ENCODE assay signal across 30 mouse cellular contexts in the genomic region with DNA sequence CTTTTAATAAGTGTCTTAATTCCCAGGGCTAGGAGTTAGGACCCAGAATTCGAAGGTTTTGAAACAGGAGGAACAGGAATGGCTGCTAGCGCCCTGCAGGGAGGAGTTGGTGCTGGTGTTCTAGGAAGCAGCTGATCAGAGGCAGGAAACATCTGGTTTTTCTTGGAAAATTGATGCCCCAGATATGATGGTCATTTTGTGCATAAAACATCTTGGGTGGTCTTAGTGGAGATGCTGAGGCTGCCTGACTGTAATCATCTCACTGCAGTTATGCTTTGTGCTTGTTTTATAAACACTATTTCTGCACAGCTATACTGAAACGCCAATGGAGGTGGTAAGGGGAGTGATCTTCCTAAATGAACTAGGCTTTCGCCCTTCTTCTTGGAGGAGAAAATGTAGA. TPM values are rescaled to one million over a fixed set of nuclear protein-coding genes. Genes with fewer than 3 reads are reported as not detected.
A peak's percentile ranks its signal among the peaks of the same experiment; 100 is the strongest.
DNase-seq lines count a peak whose midpoint lies in the region; ATAC-seq and TF ChIP-seq lines count a peak whose summit lies in the region.
"Had no signal": no experiment of that assay in that cellular context is flagged by ENCODE, and none has a peak within 500 bp of the region (broad histone marks: within the 10 kb centered on the region; RNA-seq: fewer than 3 reads in every experiment).

No protein-coding gene starts in this region.

- H3K9ac ChIP-seq in intestine, embryonic 14.5 days (ENCODE audit: low read length) = no peak overlapping the region
- no peak overlapping the region for H3K9ac ChIP-seq in intestine, postnatal 0 days (ENCODE audit: low read depth, low read length)
- H3K9ac ChIP-seq in lung, embryonic 16.5 days (ENCODE audit: low read length) = no peak overlapping the region
- no peak overlapping the region for H3K9ac ChIP-seq in stomach, embryonic 16.5 days (ENCODE audit: low read length)
- H3K9ac ChIP-seq in midbrain, embryonic 15.5 days = no peak overlapping the region
- H3K9ac ChIP-seq: embryonic facial prominence, embryonic 13.5 days; forebrain, embryonic 12.5 days; hindbrain, embryonic 14.5 days; limb, embryonic 13.5 days; liver, embryonic 12.5 days had no signal

- no peaks in the 10 kb centered on the region for H3K9me3 ChIP-seq in intestine, embryonic 14.5 days (ENCODE audit: control insufficient read depth, low read length)
- H3K9me3 ChIP-seq in intestine, postnatal 0 days (ENCODE audit: control insufficient read depth) = no peaks in the 10 kb centered on the region
- no peaks in the 10 kb centered on the region for H3K9me3 ChIP-seq in lung, embryonic 16.5 days (ENCODE audit: control insufficient read depth, low read length)
- no peaks in the 10 kb centered on the region for H3K9me3 ChIP-seq in limb, embryonic 10.5 days (replicated peaks)
- H3K9me3 ChIP-seq in stomach, embryonic 16.5 days (replicated peaks; ENCODE audit: control insufficient read depth, low read length) = no peaks in the 10 kb centered on the region
- no peaks in the 10 kb centered on the region for H3K9me3 ChIP-seq in midbrain, embryonic 15.5 days
- H3K9me3 ChIP-seq: embryonic facial prominence, embryonic 13.5 days; forebrain, embryonic 12.5 days; heart, embryonic 10.5 days; limb, embryonic 13.5 days; liver, embryonic 12.5 days; midbrain, embryonic 10.5 days had no signal

- no peaks in the 10 kb centered on the region; the same call in 1 of the 2 replicates for H3K36me3 ChIP-seq in intestine, embryonic 14.5 days (ENCODE audit: control insufficient read depth, insufficient read depth, low read length)
- H3K36me3 ChIP-seq in intestine, postnatal 0 days (ENCODE audit: control insufficient read depth, insufficient read depth) = no peaks in the 10 kb centered on the region
- H3K36me3 ChIP-seq in lung, embryonic 16.5 days (ENCODE audit: control insufficient read depth, insufficient read depth, low read length) = no peaks in the 10 kb centered on the region
- H3K36me3 ChIP-seq in limb, embryonic 10.5 days = 0 out of 2 replicates have a peak, but pooled peaks cover 3% of the 10 kb centered on the region
- no peaks in the 10 kb centered on the region for H3K36me3 ChIP-seq in stomach, embryonic 16.5 days (ENCODE audit: control insufficient read depth, insufficient read depth, low read length)
- H3K36me3 ChIP-seq in midbrain, embryonic 15.5 days (replicated peaks) = no peaks in the 10 kb centered on the region
- H3K36me3 ChIP-seq: embryonic facial prominence, embryonic 13.5 days; forebrain, embryonic 12.5 days; liver, embryonic 12.5 days; midbrain, embryonic 10.5 days had no signal

- peaks cover 11% of the 10 kb centered on the region; the same call in 1 of the 2 replicates for H3K4me1 ChIP-seq in intestine, embryonic 14.5 days (replicated peaks; ENCODE audit: control insufficient read depth, insufficient read depth, low read length)
- no peaks in the 10 kb centered on the region for H3K4me1 ChIP-seq in intestine, postnatal 0 days (replicated peaks; ENCODE audit: control insufficient read depth, insufficient read depth, low read length)
- H3K4me1 ChIP-seq in lung, embryonic 16.5 days (replicated peaks; ENCODE audit: control insufficient read depth, insufficient read depth, low read length) = peaks cover 6% of the 10 kb centered on the region; the same call in 1 of the 2 replicates
- peaks cover 25% of the 10 kb centered on the region for H3K4me1 ChIP-seq in limb, embryonic 10.5 days
- peaks cover 12% of the 10 kb centered on the region; the same call in 1 of the 2 replicates for H3K4me1 ChIP-seq in stomach, embryonic 16.5 days (ENCODE audit: control insufficient read depth, insufficient read depth, low read length)
- H3K4me1 ChIP-seq in midbrain, embryonic 15.5 days = peaks cover 6% of the 10 kb centered on the region; the same call in 1 of the 2 replicates
- H3K4me1 ChIP-seq: embryonic facial prominence, embryonic 13.5 days; forebrain, embryonic 12.5 days; heart, embryonic 10.5 days; liver, embryonic 12.5 days; midbrain, embryonic 10.5 days had no signal

- ATAC-seq in intestine, embryonic 14.5 days (replicated peaks; ENCODE audit: low FRiP score, low TSS enrichment, low read depth) = no peak
- no peak for ATAC-seq in intestine, postnatal 0 days
- ATAC-seq in lung, embryonic 16.5 days (ENCODE audit: low read depth) = peak; percentile 77
- ATAC-seq in stomach, embryonic 16.5 days (ENCODE audit: insufficient read depth, low FRiP score) = no peak
- ATAC-seq in midbrain, embryonic 15.5 days (replicated peaks) = no peak
- ATAC-seq: intestine, embryonic 16.5 days; liver, embryonic 12.5 days had no signal

- no peak for DNase-seq in intestine, embryonic 14.5 days (ENCODE audit: low spot score)
- no peak for DNase-seq in lung, postnatal 14 days
- DNase-seq in limb, embryonic 10.5 days (ENCODE audit: low spot score) = peak; percentile 35
- DNase-seq: adrenal gland, postnatal 25 days; cerebellum, adult 9-10 months; gastrocnemius, adult 2 months; heart, postnatal 4 days; kidney, postnatal 25 days; layer of hippocampus, postnatal 36 days; thymus, adult 2 months had no signal

- H3K4me3 ChIP-seq in intestine, embryonic 14.5 days (ENCODE audit: low read depth, low read length) = no peak overlapping the region
- no peak overlapping the region for H3K4me3 ChIP-seq in intestine, postnatal 0 days (ENCODE audit: low read depth, low read length)
- H3K4me3 ChIP-seq in lung, embryonic 16.5 days (ENCODE audit: low read length) = no peak overlapping the region
- no peak overlapping the region for H3K4me3 ChIP-seq in limb, embryonic 10.5 days
- no peak overlapping the region for H3K4me3 ChIP-seq in stomach, embryonic 16.5 days (replicated peaks; ENCODE audit: low read length)
- H3K4me3 ChIP-seq in midbrain, embryonic 15.5 days = no peak overlapping the region
- H3K4me3 ChIP-seq: embryonic facial prominence, embryonic 13.5 days; erythroblast, embryonic 14.5 days; forebrain, embryonic 12.5 days; gastrocnemius, adult 2 months; heart, embryonic 10.5 days; layer of hippocampus, adult 2 months; limb, embryonic 13.5 days; liver, embryonic 12.5 days; midbrain, embryonic 10.5 days had no signal

- no peak for TF ChIP-seq CTCF in intestine, postnatal 0 days (IDR thresholded peaks at IDR 0.05; ENCODE audit: low read depth)

- no peaks in the 10 kb centered on the region for H3K27me3 ChIP-seq in intestine, embryonic 14.5 days (replicated peaks; ENCODE audit: control insufficient read depth, insufficient read depth, low read length)
- no peaks in the 10 kb centered on the region for H3K27me3 ChIP-seq in intestine, postnatal 0 days (replicated peaks; ENCODE audit: control insufficient read depth, insufficient read depth, low read length)
- H3K27me3 ChIP-seq in lung, embryonic 16.5 days (ENCODE audit: control insufficient read depth, insufficient read depth, low read depth, low read length) = no peaks in the 10 kb centered on the region
- no peaks in the 10 kb centered on the region for H3K27me3 ChIP-seq in limb, embryonic 10.5 days (ENCODE audit: low read depth, poor library complexity, severe bottlenecking)
- no peaks in the 10 kb centered on the region for H3K27me3 ChIP-seq in stomach, embryonic 16.5 days (ENCODE audit: control insufficient read depth, insufficient read depth, low read length)
- H3K27me3 ChIP-seq in midbrain, embryonic 15.5 days (replicated peaks) = no peaks in the 10 kb centered on the region
- H3K27me3 ChIP-seq: embryonic facial prominence, embryonic 13.5 days; forebrain, embryonic 12.5 days; limb, embryonic 13.5 days; liver, embryonic 12.5 days had no signal

- H3K27ac ChIP-seq in intestine, embryonic 14.5 days (ENCODE audit: low read depth) = peak overlapping the region; percentile 54; the same call in 1 of the 2 replicates
- H3K27ac ChIP-seq in intestine, postnatal 0 days (ENCODE audit: low read depth, low read length) = no peak overlapping the region
- no peak overlapping the region for H3K27ac ChIP-seq in lung, embryonic 16.5 days (ENCODE audit: low read length)
- H3K27ac ChIP-seq in limb, embryonic 10.5 days = no peak overlapping the region
- H3K27ac ChIP-seq in stomach, embryonic 16.5 days (ENCODE audit: low read length) = peak overlapping the region; percentile 34
- no peak overlapping the region for H3K27ac ChIP-seq in midbrain, embryonic 15.5 days
- H3K27ac ChIP-seq: embryonic facial prominence, embryonic 13.5 days; forebrain, embryonic 12.5 days; gastrocnemius, adult 2 months; heart, embryonic 10.5 days; hindbrain, embryonic 14.5 days; layer of hippocampus, adult 2 months; limb, embryonic 13.5 days; liver, embryonic 12.5 days; macrophage; midbrain, embryonic 10.5 days had no signal

- H3K4me2 ChIP-seq in intestine, embryonic 14.5 days (ENCODE audit: low read length) = no peak overlapping the region
- no peak overlapping the region for H3K4me2 ChIP-seq in intestine, postnatal 0 days (replicated peaks; ENCODE audit: low read depth)
- H3K4me2 ChIP-seq in lung, embryonic 16.5 days (ENCODE audit: low read depth, low read length) = no peak overlapping the region
- no peak overlapping the region for H3K4me2 ChIP-seq in stomach, embryonic 16.5 days (ENCODE audit: low read depth, low read length)
- H3K4me2 ChIP-seq in midbrain, embryonic 15.5 days = no peak overlapping the region
- H3K4me2 ChIP-seq: embryonic facial prominence, embryonic 13.5 days; forebrain, embryonic 12.5 days; hindbrain, embryonic 14.5 days; limb, embryonic 13.5 days; liver, embryonic 12.5 days had no signal

- WGBS in intestine, embryonic 14.5 days = 40% methylated on average over 4 of the region's 4 CpGs
- 57% methylated on average over 4 of the region's 4 CpGs for WGBS in intestine, postnatal 0 days
- 41% methylated on average over 4 of the region's 4 CpGs for WGBS in lung, embryonic 16.5 days
- 73% methylated on average over 4 of the region's 4 CpGs for WGBS in limb, embryonic 10.5 days
- 51% methylated on average over 4 of the region's 4 CpGs for WGBS in stomach, embryonic 16.5 days
- 83% methylated on average over 4 of the region's 4 CpGs for WGBS in midbrain, embryonic 15.5 days

RNA-seq across cellular contexts. Expression of a gene that starts 48.5 kb away (rescaled TPM):
- polyA plus RNA-seq in intestine, embryonic 14.5 days (2014; fragmentation: Nextera tagmentation; extraction: Ambion mirVana) = not detected in 2 replicates
- polyA plus RNA-seq in intestine, postnatal 0 days (2015; fragmentation: Nextera tagmentation; extraction: Ambion mirVana) = not detected in 2 replicates
- not detected in 2 replicates for polyA plus RNA-seq in lung, embryonic 16.5 days (2015; fragmentation: Nextera tagmentation; extraction: Ambion mirVana)
- not detected in 2 replicates for polyA plus RNA-seq in limb, embryonic 10.5 days (2016; fragmentation: Nextera tagmentation; extraction: Ambion mirVana)
- not detected in 2 replicates for polyA plus RNA-seq in stomach, embryonic 16.5 days (2015; fragmentation: Nextera tagmentation; extraction: Ambion mirVana)
- not detected in 2 replicates for polyA plus RNA-seq in midbrain, embryonic 15.5 days (2015; fragmentation: Nextera tagmentation; extraction: Ambion mirVana)
- polyA plus RNA-seq: embryonic facial prominence, embryonic 13.5 days; erythroblast, embryonic 14.5 days; forebrain, embryonic 12.5 days; frontal cortex, adult 2 months; heart, embryonic 10.5 days; heart, embryonic 16.5 days; hindbrain, embryonic 14.5 days; intestine, embryonic 16.5 days; limb, embryonic 13.5 days; liver, embryonic 12.5 days; macrophage; midbrain, embryonic 10.5 days; midbrain, postnatal 0 days; neural tube, embryonic 14.5 days; spleen, adult 2 months; thymus, adult 2 months had no signal

Comparison
In these comparisons a context has a peak if more than half of its experiments do, and no peak if none do; other contexts are left out.
1. H3K27ac ChIP-seq: peak in intestine, embryonic 14.5 days (single experiment) and stomach, embryonic 16.5 days (single experiment); none in intestine, postnatal 0 days (single experiment), lung, embryonic 16.5 days (single experiment), limb, embryonic 10.5 days (single experiment) and midbrain, embryonic 15.5 days (single experiment).